Mouse (Mus musculus) C2C12 (cell line): ENCODE results near the gene Ip6k2. TPM values are rescaled to one million over a fixed set of nuclear protein-coding genes. Genes with fewer than 3 reads are reported as not detected.

ENCODE experiments used
- H3K27me3 ChIP-seq: one replicate; pipeline ENCODE4 v1.6.1; 2011; ENCODE audit not compliant: control insufficient read depth, insufficient read depth, insufficient read length
- H3K36me3 ChIP-seq: one replicate; pipeline ENCODE4 v1.6.1; 2011; ENCODE audit not compliant: control insufficient read depth, insufficient read depth
- H3K4me3 ChIP-seq: one replicate; pipeline ENCODE4 v1.5.1; 2011; ENCODE audit warnings: mild to moderate bottlenecking, control low read depth; ENCODE audit not compliant: poor library complexity, insufficient read depth, severe bottlenecking
- H3K79me2 ChIP-seq: one replicate; pipeline ENCODE4 v1.6.1; 2011; ENCODE audit not compliant: control insufficient read depth, insufficient read depth
- H3K79me3 ChIP-seq: one replicate; pipeline ENCODE4 v1.6.1; 2011; ENCODE audit warnings: low read depth, control low read depth
- H3ac ChIP-seq: one replicate; pipeline ENCODE3; 2011; ENCODE audit warnings: low read depth; ENCODE audit not compliant: control insufficient read depth, insufficient read length
- CEBPB ChIP-seq: IDR thresholded peaks from one replicate; pipeline ENCODE4 v1.6.1; 2011; ENCODE audit warnings: low read depth, mild to moderate bottlenecking, control low read depth, moderate library complexity
- CTCF ChIP-seq: IDR thresholded peaks from one replicate; pipeline ENCODE4 v1.5.1; 2011; ENCODE audit not compliant: control insufficient read depth, insufficient read depth, insufficient read length
- FOSL1 ChIP-seq: IDR thresholded peaks from one replicate; pipeline ENCODE4 v1.8.0; 2011; ENCODE audit warnings: mild to moderate bottlenecking, low read length; ENCODE audit not compliant: poor library complexity, insufficient read depth, severe bottlenecking
- MAX ChIP-seq: IDR thresholded peaks from one replicate; pipeline ENCODE4 v1.6.1; 2011; ENCODE audit warnings: mild to moderate bottlenecking, control low read depth
- MYOD1 ChIP-seq: IDR thresholded peaks from one replicate; pipeline ENCODE4 v1.6.1; 2011; ENCODE audit warnings: low read depth; ENCODE audit not compliant: control insufficient read depth, insufficient read length
- MYOG ChIP-seq: IDR thresholded peaks from one replicate; pipeline ENCODE4 v1.6.1; 2011; ENCODE audit not compliant: control insufficient read depth, insufficient read length; ENCODE audit errors: extremely low read depth
- USF1 ChIP-seq: IDR thresholded peaks from one replicate; pipeline ENCODE4 v1.6.1; 2011; ENCODE audit warnings: low read depth, mild to moderate bottlenecking, control low read depth, moderate library complexity
- polyA plus RNA-seq: library from polyadenylated mRNA; unstranded; fragments of >200 nt; fragmentation: generic; extraction: Trizol; gene quantifications from one replicate; pipeline ENCODE4 v1.2.1, GENCODE M21; 2012; ENCODE audit warnings: missing spikeins

The Ip6k2 gene
- polyA plus RNA-seq, 1 experiment = 37.1 TPM

- no peak overlapping the region for H3K4me3 ChIP-seq
- peaks cover 3% of the 10 kb centered on the region for H3K36me3 ChIP-seq
- no peaks in the 10 kb centered on the region for H3K27me3 ChIP-seq
- H3ac ChIP-seq = no peak overlapping the region
- no peaks in the 10 kb centered on the region for H3K79me2 ChIP-seq
- TF ChIP-seq FOSL1 = no peak
- no peaks in the 10 kb centered on the region for H3K79me3 ChIP-seq
These were observed 29.6 kb upstream of the Ip6k2 start for GRCm38 (mm10) chr9:108753976-108754375.

- no peaks in the 10 kb centered on the region for H3K79me2 ChIP-seq
- TF ChIP-seq FOSL1 (no peak), CEBPB (no peak), USF1 (no peak), MYOD1 (no peak), MAX (no peak), CTCF (no peak), MYOG (no peak)
- H3K79me3 ChIP-seq = no peaks in the 10 kb centered on the region
These were observed 29.2 kb upstream of the Ip6k2 start for GRCm38 (mm10) chr9:108754423-108754822.

GRCm38 (mm10) chr9:108757406-108757805 is 26.2 kb upstream of the Ip6k2 start:
- H3ac ChIP-seq = no peak overlapping the region
- TF ChIP-seq CEBPB (no peak), USF1 (no peak), MYOD1 (no peak), CTCF (no peak), FOSL1 (no peak), MYOG (no peak), MAX (no peak)
- H3K27me3 ChIP-seq = no peaks in the 10 kb centered on the region
- no peaks in the 10 kb centered on the region for H3K79me3 ChIP-seq
- H3K79me2 ChIP-seq = no peaks in the 10 kb centered on the region
- H3K36me3 ChIP-seq = no peaks in the 10 kb centered on the region
- H3K4me3 ChIP-seq = no peak overlapping the region

More at GRCm38 (mm10) chr9:108754423-108754822, 29.2 kb upstream of the Ip6k2 start:
- H3K36me3 ChIP-seq = no peaks in the 10 kb centered on the region
- no peaks in the 10 kb centered on the region for H3K27me3 ChIP-seq
- H3K4me3 ChIP-seq = no peak overlapping the region
- no peak overlapping the region for H3ac ChIP-seq

GRCm38 (mm10) chr9:108759121-108759520 is 24.5 kb upstream of the Ip6k2 start:
- Histone ChIP-seq H3K36me3 (no peaks in the 10 kb centered on the region), H3K4me3 (no peak overlapping the region), H3K27me3 (no peaks in the 10 kb centered on the region), H3K79me3 (no peaks in the 10 kb centered on the region), H3K79me2 (no peaks in the 10 kb centered on the region), H3ac (no peak overlapping the region)
- TF ChIP-seq CEBPB (no peak), MAX (no peak), MYOD1 (no peak), USF1 (no peak), CTCF (no peak), MYOG (no peak), FOSL1 (no peak)

GRCm38 (mm10) chr9:108759805-108760204 is 23.8 kb upstream of the Ip6k2 start:
- Histone ChIP-seq H3K27me3 (no peaks in the 10 kb centered on the region), H3K79me2 (no peaks in the 10 kb centered on the region), H3K4me3 (no peak overlapping the region), H3K36me3 (no peaks in the 10 kb centered on the region), H3K79me3 (no peaks in the 10 kb centered on the region), H3ac (no peak overlapping the region)
- TF ChIP-seq CTCF (peak; percentile 65), CEBPB (no peak), MYOG (no peak), MAX (no peak), USF1 (no peak), MYOD1 (no peak)

GRCm38 (mm10) chr9:108761561-108761960 is 22.0 kb upstream of the Ip6k2 start:
- TF ChIP-seq FOSL1 (no peak), MYOG (no peak), MAX (no peak), CEBPB (no peak), MYOD1 (no peak), USF1 (no peak), CTCF (no peak)

More at GRCm38 (mm10) chr9:108761561-108761960, 22.0 kb upstream of the Ip6k2 start:
- H3K4me3 ChIP-seq = no peak overlapping the region
- no peaks in the 10 kb centered on the region for H3K79me3 ChIP-seq
- H3ac ChIP-seq = no peak overlapping the region
- no peaks in the 10 kb centered on the region for H3K36me3 ChIP-seq
- no peaks in the 10 kb centered on the region for H3K79me2 ChIP-seq
- H3K27me3 ChIP-seq = no peaks in the 10 kb centered on the region
